Mouse (Mus musculus): ENCODE data around the gene Nrxn3.

- no peak for TF ChIP-seq CTCF (IDR thresholded peaks at IDR 0.05; ENCODE audit: low read depth, low read length)
- TF ChIP-seq POLR2A (IDR thresholded peaks at IDR 0.05; ENCODE audit: borderline replicate concordance, low read depth, low read length) = no peak
Measured at GRCm38 (mm10) chr12:89242476-89242875, 519.8 kb downstream of the Nrxn3 start.
